Mouse (Mus musculus): ENCODE measurements around the gene B3galt4.

The B3galt4 gene

DNA sequence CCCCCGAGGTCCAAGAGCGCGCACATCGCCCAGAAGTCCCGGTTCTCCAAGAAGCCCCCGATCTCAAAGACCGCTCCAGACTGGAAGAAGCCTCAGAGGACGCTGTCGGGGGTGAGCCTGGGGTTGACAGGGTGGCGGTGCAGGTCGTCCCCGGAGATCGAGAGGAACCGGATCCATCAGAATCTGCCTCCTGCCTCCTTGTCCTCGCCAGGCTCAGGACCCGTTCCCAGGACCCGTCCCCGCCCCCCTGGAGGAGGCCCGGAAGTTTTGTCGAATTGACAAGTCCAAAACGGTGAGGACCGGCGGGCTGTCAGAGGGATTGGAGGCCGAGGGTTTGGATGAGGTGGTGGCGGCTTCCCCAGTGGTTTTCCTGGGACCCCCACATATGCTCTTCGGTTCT is 10.3 kb downstream of the B3galt4 start:
- DNase-seq = peak in 1 of 2 experiments; percentile 64

DNA sequence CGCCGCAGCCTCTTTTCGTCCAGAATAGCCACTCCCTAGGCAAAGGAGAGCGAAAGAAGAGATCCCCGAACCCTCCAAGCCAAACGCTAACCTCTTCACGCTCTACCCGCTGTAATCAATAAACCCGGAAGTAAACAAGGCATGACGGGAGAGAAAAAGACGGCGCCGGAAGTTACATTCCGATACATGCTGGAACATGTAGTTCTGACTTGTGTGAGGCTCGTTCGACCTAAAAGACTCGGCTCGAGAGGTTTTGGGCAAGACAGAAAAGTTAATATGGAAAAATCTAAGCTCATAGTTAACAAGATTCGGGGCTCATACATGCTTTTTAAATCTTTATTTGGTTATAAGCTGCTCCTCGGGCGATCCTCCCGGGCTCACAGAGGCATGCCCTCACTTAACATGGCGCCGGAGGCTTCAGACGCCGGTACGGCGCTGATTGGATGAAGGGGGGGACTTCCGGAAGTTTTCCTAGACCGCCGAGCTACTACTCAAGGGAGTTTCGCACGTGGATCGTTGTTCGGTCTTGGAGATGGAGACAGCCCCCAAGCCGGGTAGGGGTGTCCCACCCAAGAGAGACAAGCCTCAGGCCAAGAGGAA is 11.0 kb downstream of the B3galt4 start, which contains the start of the genes Pfdn6 and Wdr46:
Gene Pfdn6 (minus strand): TSS at position 138 of the 600 bp plus-strand sequence.
Gene Wdr46 (plus strand): TSS at position 455 of the 600 bp plus-strand sequence.
- DNase-seq = peak; percentile 93 to 95

DNA sequence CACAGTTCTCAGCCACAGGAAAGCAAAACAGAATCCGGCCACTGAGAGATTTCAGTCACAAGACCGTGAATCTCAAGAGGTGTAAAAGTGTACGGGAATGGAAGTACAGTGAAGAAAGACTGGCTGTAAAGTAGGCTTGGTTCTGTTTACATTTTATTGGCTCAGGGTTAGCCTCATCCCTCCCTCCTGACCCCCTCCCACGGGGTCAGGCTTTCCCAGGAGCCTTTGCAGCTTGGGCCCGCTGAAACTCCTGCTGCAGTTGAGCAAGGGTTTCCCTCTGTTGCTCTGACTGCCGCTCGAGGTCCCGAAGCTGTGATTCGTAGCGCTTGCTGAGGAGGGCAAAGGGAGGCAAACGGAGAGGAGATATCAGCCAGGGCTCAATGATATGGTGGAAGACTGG is 12.5 kb downstream of the B3galt4 start:
- DNase-seq = no peak

DNA sequence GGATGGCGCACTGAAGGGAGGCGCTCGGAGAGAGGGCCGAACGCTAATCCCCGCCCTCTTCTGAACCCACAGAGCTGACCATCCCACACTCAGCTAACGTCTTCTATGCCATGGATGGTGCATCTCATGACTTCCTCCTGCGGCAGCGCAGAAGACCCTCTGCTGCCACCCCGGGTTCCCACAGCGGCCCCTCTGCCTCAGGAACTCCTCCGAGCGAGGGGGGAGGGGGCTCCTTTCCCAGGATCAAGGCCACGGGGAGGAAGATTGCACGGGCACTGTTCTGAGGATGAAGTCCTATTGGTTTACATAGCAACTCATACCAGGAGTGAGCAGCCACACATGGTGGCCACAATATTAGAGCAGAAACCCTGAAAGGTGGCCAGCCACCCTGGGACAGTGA is 14.3 kb downstream of the B3galt4 start:
- no peak for DNase-seq

DNA sequence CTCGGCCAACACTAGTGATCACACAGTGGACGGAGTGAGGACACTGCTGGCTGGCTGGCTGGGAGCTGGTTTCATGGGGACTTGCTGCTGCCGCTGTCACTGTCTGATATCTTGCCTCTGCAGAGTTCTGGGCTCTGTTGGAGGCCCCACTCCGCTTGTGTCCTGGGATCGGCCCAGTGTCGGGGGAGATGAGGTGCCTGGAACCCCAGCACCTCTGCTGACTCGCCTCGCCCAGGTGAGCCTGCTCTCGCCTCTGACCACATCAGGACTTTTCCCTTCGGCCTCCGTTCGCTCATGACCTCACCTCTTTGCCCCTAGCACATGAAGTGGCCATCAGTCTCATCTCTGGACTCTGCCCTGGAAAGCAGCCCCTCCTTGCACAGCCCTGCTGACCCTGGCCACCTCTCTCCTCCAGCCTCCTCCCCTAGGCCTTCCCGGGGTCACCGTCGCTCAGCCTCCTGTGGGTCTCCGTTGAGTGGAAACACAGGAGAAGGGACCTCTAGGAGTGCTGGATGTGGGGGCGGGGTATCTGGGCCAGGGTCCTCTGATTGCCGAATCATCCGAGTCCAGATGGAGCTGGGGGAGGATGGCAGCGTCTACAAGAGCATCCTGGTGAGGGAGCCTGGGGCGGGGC is 15.7 kb downstream of the B3galt4 start:
- DNase-seq = no peak

DNA sequence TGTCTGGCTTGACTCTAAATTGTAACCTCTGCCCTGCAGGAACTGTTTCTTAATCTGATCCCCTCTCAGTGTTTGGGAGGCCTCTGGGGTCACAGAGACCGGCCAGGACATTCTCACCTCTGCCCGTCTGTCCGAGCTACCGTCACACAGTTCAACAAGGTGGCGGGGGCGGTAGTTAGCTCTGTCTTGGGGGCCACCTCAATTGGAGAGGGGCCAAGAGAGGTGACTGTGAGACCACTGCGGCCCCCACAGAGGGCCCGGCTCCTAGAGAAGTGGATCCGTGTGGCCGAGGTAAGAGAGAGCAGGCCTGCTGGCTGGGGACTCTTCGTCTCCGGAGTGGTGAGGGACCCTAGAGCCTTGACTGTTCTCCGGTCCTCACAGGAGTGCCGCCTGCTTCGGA is 18.3 kb downstream of the B3galt4 start:
- no peak for DNase-seq

DNA sequence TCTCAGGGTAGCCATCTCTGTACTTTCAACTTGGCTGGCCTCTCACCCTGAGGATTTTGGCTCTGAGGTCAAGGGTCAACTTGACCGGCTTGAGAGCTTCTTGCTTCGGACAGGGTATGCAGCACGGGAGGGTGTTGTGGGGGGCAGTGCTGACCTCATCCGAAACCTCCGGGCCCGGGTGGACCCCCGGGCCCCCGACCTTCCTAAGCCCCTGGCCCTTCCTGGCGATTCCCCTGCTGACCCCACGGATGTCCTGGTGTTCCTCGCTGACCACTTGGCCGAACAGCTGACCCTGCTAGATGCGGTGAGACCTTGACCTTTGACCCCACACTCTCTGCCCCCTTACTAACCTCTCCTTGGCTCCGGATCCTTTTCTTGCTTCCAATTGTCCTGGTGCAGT is 18.8 kb downstream of the B3galt4 start:
- no peak for DNase-seq

DNA sequence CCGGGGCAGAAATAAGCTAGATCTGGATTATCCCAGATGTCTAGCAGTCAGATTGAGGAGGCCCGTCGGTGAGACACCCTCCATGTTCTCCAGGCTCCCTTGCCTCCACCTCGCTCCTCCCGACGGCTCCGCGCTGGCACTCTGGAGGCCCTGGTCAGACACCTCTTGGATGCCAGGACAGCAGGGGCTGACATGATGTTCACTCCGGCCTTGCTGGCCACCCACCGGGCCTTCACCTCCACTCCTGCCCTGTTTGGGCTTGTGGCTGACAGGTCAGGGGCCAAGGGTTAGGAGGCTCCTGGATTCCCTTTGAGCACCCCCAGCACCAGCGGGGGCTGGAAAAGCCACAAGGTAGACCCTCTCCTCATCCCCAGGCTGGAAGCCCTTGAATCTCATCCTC is 19.3 kb downstream of the B3galt4 start:
- no peak for DNase-seq

DNA sequence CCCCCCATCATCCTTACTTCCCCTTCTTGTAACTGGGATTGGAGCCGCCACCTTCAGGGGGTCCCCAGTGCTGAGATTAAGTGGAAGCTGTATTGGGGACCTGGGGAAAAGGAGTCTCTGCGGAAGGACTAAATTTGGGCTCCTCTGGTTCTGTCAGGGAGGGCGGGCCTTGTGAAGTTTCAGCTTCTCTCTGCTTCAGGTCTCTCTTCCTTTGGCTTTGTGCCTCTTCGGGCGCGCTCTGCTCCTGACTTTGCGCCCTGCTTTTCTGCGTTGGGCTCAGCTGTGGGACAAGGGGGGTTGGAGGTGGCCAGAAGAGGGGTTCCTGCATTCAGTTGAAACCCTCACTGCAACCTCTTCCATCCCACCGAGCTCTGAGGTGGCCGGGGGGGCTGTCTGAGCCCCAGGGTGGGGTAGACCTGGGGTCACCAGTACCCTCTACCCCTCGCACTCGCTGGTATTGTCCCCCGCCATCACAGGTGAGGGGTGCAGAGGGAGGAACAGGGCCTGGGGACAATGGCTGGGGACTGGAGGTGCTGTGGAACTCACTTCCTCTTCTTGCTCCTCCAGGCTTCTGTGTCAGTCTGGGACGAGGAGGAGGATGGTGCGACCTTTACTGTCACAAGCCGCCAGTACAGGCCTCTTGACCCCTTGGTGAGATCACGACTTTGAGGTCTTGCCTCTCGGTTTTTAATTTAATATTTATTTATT is 20.0 kb downstream of the B3galt4 start:
- no peak for DNase-seq

DNA sequence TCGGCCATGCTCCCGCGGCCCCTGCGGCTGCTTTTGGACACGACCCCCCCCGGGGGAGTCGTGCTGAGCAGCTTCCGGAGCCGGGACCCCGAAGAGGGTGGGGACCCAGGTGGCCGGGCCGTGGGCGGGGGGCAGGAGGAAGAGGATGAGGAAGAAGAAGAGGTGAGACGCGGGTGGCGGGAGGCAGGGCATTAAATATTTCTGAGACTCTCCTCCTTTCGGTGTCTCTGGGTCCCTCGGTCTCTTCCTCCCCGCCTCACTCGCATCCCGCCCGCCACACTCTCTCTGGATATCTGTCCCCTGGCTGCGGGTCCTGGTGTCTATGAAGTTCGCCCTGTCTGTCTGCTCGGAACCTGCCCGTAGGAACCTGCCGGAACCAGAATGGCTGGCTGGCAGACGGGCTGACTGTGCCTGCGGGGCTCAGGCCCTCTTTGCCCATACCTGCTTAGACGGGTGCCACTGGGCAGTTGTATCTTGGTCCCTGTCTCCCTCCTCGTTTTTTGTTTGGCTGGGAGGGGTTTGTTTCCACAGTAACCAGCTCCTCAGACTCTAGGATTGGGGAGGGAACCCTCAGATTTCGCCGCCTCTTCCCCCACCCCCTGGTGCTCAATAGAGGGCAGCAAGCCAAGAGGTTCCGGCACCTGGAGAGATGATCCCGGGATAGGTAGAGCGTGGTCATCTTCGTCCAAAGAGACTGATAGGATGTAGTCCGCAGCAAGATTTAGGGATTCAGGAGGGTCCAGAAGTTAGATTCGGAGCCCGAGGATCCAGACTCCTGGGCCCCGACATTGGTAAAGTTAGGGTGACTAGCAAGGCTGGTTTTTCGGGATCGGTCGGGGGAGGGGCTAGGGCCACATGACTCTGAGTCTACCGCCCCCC is 20.8 kb downstream of the B3galt4 start:
- peak; percentile 81 to 84 for DNase-seq

DNA sequence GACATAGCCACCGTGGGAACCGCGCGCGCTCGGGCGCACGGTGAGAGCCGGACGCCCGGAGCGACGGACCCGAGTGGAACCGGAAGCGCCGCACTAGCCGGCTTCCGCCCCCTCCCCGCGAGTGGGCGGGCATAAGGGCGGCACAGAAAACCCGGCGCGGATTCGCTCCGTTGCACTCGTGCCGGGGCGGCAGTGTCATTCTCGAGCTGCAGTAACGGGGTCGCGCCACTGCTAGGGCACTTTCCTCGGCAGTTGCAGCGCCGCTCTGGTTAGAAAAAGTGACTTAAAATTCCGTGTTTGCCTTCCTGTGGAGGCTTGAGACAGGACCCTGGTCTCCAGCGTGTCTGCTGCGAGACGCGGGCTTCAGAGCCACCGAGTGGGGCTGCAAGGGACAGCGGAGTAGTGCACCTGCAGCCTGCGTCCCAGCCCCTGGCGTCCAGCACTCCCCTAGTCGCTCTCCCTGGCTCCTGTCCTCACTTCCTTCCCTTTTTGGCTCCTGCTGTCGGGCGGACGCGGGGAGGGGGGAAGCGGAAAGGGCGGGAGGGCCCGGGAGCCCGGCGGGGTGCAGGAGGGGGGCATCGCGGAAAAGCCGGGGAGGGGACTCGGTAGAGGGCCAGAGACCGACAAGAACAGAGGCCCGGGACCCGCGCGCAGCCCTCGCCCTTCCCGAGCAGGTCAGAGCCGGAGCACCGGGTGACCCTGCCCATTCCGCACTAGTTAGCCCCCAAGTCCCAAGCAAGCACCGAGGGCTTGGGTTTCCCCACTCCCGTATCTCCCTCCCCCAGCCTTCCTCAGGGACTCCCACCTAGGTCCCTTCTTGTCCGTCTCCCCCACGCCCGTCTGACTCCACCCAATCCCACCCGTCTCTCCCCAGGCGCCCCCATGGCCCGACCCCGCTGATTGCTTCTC is 21.7 kb downstream of the B3galt4 start, which contains the start of gene Rgl2:
Gene Rgl2 (plus strand): TSS at position 173 of the 909 bp plus-strand sequence.
- peak; percentile 88 to 95 for DNase-seq

DNA sequence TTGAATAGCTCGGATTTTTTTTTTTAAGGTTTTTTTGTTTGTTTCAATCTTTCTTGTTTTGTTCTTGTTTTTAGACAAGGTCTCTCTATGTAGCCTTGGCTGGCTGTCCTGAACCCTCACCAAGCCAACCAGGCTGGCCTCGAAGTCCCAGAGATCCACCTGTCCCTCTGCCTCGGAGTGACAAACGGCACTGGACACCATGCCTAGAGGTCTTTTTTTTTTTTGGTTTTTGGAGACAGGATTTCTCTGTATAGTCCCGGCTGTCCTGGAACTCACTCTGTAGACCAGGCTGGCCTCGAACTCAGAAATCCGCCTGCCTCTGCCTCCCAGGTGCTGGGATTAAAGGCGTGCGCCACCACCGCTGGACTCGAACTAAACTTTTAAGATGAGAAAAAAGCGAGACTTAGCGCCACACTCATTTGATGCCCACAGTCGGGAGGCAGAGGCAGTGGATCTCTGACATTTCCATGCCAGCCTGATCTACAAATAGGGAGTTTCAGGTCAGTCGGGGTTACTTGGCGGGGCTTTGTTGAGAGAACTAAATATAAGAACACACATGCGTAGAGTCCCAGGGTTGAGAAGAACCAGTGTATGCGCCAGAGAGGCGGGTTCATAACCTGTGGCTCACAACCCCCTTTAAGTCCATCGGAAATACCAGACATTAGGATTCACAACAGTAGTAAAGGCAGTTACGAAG is 22.9 kb downstream of the B3galt4 start:
- DNase-seq = no peak

DNA sequence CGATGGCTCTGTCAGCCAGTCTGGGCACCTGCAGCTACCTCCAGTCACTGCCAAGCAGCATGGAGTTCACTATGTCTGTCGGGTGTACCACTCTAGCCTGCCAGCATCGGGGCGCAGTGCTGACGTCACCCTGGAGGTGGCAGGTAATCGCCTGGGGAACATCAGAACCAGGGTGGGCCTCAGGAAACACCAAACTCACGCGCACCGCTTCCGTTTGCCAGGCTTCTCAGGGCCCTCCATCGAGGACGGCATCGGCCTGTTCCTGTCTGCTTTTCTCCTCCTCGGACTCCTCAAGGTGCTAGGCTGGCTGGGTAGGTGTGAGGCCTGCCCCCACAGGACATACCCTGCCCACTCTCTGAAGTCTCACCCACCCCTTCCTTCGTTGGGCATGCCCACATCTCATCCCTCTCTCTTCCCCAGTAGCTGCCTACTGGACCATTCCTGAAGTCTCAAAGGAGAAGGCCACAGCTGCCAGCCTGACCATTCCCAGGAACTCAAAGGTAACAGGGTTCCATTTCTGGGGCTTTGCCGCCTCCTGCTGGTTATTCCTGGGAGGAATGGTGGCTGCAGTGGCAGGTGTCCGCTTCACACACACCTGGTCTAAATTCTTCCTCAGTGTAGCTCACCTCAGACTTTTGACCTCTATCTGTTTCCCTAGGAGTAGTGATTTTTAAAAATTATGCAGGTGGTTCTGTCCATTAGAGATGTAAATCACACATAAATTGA is 24.9 kb downstream of the B3galt4 start:
- DNase-seq = peak; percentile 29 to 73

DNA sequence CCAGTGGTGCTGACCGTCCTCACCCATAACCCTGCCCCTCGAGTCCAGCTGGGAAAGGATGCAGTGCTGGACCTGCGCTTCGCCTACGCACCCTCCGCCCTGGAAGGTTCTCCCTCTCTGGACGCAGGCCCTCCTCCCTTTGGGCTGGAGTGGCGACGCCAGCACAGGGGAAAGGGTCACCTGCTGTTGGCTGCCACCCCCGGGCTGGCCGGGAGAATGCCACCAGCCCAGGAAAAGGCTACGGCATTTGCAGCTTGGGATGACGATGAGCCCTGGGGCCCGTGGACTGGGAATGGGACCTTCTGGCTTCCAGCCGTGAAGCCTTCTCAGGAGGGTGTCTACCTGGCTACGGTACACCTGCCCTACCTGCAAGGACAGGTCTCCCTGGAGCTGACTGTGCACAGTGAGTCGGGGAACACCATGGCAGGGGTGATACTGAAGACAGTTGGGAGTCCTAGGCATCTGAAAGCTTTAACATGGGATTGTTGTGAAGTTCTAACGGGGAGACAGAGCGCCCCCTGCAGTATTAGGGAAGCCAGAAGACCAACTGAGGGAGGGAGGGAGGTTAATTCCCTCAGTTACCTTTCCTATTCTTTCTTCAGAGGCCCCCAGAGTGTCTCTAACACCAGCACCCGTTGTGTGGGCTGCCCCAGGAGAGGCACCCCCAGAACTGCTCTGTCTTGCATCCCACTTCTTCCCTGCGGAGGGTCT is 25.7 kb downstream of the B3galt4 start:
- no peak for DNase-seq

DNA sequence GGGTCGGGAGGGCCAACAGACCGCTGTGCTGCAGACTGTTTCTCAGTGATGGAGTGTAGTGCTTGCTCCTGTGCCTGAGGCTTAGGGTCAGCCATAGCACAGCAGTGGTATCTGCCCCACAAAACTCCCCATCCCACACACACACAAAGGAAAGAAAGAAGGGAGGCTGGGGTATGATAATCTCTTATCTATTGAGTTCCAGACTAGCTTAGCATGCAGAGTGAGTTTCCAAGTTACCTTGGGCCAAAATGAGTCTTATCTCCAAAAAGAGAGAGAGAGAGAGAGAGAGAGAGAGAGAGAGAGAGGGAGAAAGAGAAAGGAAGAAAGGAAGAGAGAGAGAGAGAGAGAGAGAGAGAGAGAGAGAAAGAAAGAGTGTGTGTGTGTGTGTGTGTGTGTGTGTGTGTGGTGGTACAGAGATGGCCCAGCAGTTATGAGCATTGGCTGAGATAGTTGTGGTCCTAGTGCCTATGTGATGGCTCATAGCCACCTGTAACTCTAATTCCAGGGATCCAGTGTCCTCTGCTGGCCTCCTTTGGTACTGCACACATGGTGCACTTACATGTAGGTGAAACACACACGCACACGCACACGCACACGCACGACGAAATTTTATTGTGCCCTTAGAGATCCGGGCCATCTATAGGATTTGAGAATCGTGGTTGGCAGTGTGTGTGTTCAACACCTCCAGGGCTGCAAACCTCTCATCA is 26.6 kb downstream of the B3galt4 start:
- peak; percentile 35 to 75 for DNase-seq

DNA sequence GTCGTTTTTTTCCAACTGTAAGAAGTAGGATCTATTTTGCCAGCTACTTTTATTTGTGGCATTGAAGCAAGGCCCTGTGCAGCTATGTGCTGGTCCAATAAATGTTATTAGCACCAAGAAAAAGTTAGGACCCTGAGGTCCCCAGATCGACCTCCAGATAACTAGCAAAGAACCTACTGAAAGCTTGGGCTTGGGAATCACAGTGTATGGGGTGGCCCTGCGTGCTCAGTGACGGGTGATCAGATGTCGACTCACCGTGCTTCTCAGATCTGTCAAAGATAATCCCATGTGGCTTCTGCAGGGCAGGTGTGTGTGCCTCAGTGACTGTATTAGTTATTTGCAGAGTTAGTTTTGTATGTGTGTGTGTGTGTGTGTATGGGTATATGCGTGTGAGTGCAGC is 29.9 kb downstream of the B3galt4 start:
- no peak for DNase-seq

DNA sequence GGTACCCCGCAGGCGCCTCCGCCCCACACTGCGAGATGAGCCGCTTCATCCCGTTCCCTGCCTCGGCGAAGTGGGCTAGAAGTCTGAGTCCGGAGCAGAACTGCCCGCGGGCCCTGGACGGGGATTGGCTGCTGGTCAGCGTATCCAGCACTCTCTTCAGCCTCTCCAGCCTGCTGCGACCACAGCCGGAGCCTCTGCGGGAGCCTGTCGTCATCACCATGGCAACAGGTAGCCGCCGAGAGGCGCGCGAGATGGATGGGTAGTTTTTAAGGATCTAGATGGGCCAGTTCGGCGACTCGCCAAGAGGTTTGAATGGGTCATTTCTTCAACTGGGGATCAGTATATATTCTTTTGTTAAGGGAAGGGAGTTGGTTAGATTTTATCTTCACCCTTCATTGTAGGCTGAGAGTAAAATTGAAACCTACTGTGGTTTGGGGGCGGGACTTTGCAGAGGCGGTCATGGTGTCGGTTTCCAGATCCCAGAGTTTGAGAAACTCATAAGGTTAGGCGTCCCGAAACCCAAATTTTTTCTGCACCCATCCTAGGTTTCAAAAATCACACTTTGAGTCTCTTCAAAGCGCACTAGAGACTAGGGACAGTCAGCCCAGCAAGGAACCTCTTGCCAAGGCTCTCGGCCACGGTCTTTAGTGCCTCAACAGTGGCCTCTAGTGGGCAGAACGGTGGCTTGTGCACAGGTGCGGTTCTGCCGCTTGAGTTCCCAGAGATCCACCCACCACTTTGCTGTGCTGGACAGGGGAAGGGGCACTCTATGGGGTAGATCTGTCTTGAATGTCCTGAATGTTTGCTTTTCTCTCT is 30.8 kb downstream of the B3galt4 start:
- peak; percentile 89 to 96 for DNase-seq

All from kidney, postnatal 36 days (tissue).